Mouse (Mus musculus) forebrain, embryonic 14.5 days (tissue): ENCODE measurements at regions not wholly inside any gene's neighbourhood (a gene's known extent, or its start where the extent isn't known, plus 50 kb on each side); places are given as distances from the start of the nearest gene placed in this dataset.
A peak's percentile ranks its signal among the peaks of the same experiment; 100 is the strongest.

Source experiments
- ATAC-seq: fragments of 200-750 bp; cut with Nextera tagmentation; 2 replicates; pipeline ENCODE4 v1.8.0; 2017; ENCODE audit warnings: mild to moderate bottlenecking, moderate library complexity
- DNase-seq: peaks from one replicate; pipeline ENCODE4 v3.0.0-alpha.2; 2015; ENCODE audit warnings: low spot score
- H3K27ac ChIP-seq: fragments of 300-500 bp; sonication (generic); 2 replicates; pipeline ENCODE4 v1.5.1; 2014; ENCODE audit warnings: low read depth, mild to moderate bottlenecking, control low read depth, low read length, moderate library complexity
- H3K27me3 ChIP-seq: fragments of 300-500 bp; sonication (generic); replicated peaks from 2 replicates; pipeline ENCODE4 v1.6.1; 2014; ENCODE audit warnings: low read length, control low read depth, mixed read lengths; ENCODE audit not compliant: control insufficient read depth, insufficient read depth
- H3K36me3 ChIP-seq: fragments of 300-500 bp; sonication (generic); 2 replicates; pipeline ENCODE4 v1.6.1; 2014; ENCODE audit warnings: low read length, control low read depth; ENCODE audit not compliant: control insufficient read depth, insufficient read depth
- H3K4me1 ChIP-seq: fragments of 300-500 bp; sonication (generic); 2 replicates; pipeline ENCODE4 v1.6.1; 2014; ENCODE audit warnings: antibody characterized with exemption, low read length, control low read depth; ENCODE audit not compliant: control insufficient read depth, insufficient read depth
- H3K4me2 ChIP-seq: fragments of 300-500 bp; sonication (generic); 2 replicates; pipeline ENCODE4 v1.6.1; 2014; ENCODE audit warnings: mild to moderate bottlenecking, control low read depth, low read length
- H3K4me3 ChIP-seq: fragments of 300-500 bp; sonication (generic); 2 replicates; pipeline ENCODE4 v1.5.1; 2014; ENCODE audit warnings: low read depth, low read length, control low read depth
- H3K9ac ChIP-seq: fragments of 300-500 bp; sonication (generic); 2 replicates; pipeline ENCODE4 v1.6.1; 2014; ENCODE audit warnings: mild to moderate bottlenecking, low read length, control low read depth, moderate library complexity
- H3K9me3 ChIP-seq: fragments of 300-500 bp; sonication (generic); replicated peaks from 2 replicates; pipeline ENCODE4 v1.6.1; 2016; ENCODE audit warnings: low read length, control low read depth, mixed read lengths; ENCODE audit not compliant: control insufficient read depth
- WGBS: fragments of 180-500 bp; shearing (Covaris S2); extraction: QIAGEN DNeasy Blood & Tissue Kit; methylation state at CpG from one replicate; pipeline ENCODE4 v1.1.7; 2014; 5-methylcytosine and 5-hydroxymethylcytosine counted together

GRCm38 (mm10) chr8:10702755-10703154 is 305.5 kb downstream of the Irs2 start:
- DNase-seq: no peak
- peaks cover 17% of the 10 kb centered on the region for H3K4me1 ChIP-seq

DNA sequence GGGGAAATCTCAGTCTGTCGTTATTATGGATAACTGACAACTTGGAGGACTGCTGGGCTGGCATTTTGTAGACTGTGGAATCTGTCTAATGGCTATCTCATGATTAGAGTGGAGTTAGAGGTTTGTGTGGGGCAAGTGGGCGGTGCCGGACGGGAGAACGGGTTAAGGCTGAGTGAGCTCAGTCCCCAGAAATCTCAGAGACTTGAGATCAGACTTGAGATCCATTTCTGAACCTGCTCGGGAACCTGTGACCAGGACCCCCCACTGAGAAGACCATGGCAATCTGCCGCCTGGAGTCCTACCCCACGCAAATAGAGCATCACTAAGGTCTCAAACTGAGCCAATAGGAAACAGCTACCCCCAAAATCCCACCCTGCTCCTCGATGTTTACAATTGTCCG is 306.0 kb downstream of the Irs2 start:
- H3K9me3 ChIP-seq: no peaks in the 10 kb centered on the region
- ATAC-seq: peak; percentile 52
- H3K4me1 ChIP-seq: peaks cover 17% of the 10 kb centered on the region
- H3K4me2 ChIP-seq: peak overlapping the region; percentile 21; the same call in 1 of the 2 replicates
- no peak for DNase-seq
- H3K27me3 ChIP-seq: no peaks in the 10 kb centered on the region
- no peak overlapping the region; the same call in 1 of the 2 replicates for H3K9ac ChIP-seq
- H3K27ac ChIP-seq: peak overlapping the region; percentile 0; the same call in 1 of the 2 replicates
- no peaks in the 10 kb centered on the region for H3K36me3 ChIP-seq
- WGBS: 20% methylated on average over 10 of the region's 10 CpGs
- H3K4me3 ChIP-seq: no peak overlapping the region

More at GRCm38 (mm10) chr8:10702755-10703154, 305.5 kb downstream of the Irs2 start:
- no peak overlapping the region for H3K27ac ChIP-seq
- H3K4me2 ChIP-seq: no peak overlapping the region
- WGBS: 86% methylated on average over 7 of the region's 7 CpGs
- ATAC-seq: no peak
- no peak overlapping the region for H3K9ac ChIP-seq
- no peak overlapping the region for H3K4me3 ChIP-seq
- H3K36me3 ChIP-seq: no peaks in the 10 kb centered on the region
- H3K27me3 ChIP-seq: no peaks in the 10 kb centered on the region
- H3K9me3 ChIP-seq: no peaks in the 10 kb centered on the region

DNA sequence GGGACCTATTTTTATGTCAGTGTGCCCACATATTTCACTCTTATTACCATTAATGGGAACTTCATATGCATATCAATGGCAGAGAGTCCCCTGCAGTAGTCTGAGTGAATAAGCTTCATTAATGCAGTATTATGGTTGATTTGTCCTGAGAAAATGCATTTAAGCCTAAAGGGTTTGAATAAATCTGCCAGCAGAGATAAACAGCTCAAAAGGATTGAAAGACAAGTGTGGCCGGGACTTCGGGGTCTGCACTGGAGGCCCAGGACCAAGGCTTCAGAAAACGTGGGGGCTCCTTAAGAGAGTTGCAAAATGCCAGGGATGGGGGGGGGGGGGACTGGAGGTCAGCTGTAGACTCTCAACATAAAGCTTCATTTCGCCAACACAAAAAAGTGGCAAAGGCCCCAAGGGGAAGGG is 306.6 kb downstream of the Irs2 start:
- Histone ChIP-seq H3K4me3 (no peak overlapping the region), H3K4me2 (peak overlapping the region; percentile 21; the same call in 1 of the 2 replicates), H3K9me3 (no peaks in the 10 kb centered on the region), H3K27me3 (no peaks in the 10 kb centered on the region), H3K27ac (peak overlapping the region; percentile 0; the same call in 1 of the 2 replicates), H3K36me3 (no peaks in the 10 kb centered on the region), H3K4me1 (peaks cover 17% of the 10 kb centered on the region), H3K9ac (no peak overlapping the region)
- DNase-seq (peak; percentile 77), ATAC-seq (peak; percentile 85)
- WGBS: 8% methylated on average over 4 of the region's 4 CpGs

DNA sequence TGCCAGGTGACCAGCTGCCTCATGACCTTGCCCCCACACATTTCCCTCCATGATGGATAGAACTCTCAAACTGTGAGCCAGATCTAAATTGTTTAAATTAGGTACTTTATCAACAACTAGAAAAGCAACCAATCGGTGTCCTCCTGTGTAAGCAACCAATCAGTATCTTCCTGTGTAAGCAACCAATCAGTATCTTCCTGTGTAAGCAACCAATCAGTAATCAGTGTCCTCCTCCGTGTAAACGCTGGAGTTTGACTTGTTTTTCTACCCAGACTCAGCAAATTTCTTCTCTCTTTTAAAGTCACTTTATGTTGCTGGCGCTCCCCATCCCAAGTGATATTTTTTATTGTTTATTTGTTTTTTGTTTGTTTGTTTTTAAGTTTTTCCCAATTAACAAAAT is 307.0 kb downstream of the Irs2 start:
- Histone ChIP-seq H3K9ac (no peak overlapping the region), H3K9me3 (no peaks in the 10 kb centered on the region), H3K27ac (no peak overlapping the region), H3K4me3 (no peak overlapping the region), H3K4me1 (peaks cover 17% of the 10 kb centered on the region), H3K36me3 (no peaks in the 10 kb centered on the region), H3K27me3 (no peaks in the 10 kb centered on the region), H3K4me2 (peak overlapping the region; percentile 21; the same call in 1 of the 2 replicates)
- DNase-seq (no peak), ATAC-seq (peak; percentile 63)
- WGBS: 46% methylated on average over 4 of the region's 4 CpGs

DNA sequence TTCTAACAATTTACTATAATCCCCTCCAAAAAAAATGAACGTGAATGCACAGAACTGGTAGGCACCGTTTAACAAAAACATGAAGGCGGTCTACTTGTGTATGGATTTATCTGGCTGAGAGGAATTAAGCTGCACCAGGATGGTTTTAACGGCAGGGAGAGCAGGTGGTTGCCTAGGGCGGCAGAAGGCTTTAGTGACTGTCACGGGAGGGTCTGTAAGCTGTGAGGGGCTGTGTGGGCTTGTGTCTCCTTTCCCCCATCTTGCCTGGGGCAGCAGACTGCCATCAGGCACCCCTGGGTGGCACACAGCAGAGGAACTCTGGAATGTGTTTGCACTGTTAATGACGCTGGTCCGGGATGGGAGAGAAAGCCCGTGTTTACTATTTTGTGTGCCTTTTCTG is 308.6 kb downstream of the Irs2 start:
- Histone ChIP-seq H3K27me3 (no peaks in the 10 kb centered on the region), H3K4me2 (no peak overlapping the region), H3K27ac (no peak overlapping the region), H3K9me3 (no peaks in the 10 kb centered on the region), H3K9ac (no peak overlapping the region), H3K4me3 (no peak overlapping the region), H3K36me3 (no peaks in the 10 kb centered on the region), H3K4me1 (peaks cover 17% of the 10 kb centered on the region)
- WGBS: 34% methylated on average over 9 of the region's 9 CpGs
- no peak for DNase-seq
- ATAC-seq: no peak

DNA sequence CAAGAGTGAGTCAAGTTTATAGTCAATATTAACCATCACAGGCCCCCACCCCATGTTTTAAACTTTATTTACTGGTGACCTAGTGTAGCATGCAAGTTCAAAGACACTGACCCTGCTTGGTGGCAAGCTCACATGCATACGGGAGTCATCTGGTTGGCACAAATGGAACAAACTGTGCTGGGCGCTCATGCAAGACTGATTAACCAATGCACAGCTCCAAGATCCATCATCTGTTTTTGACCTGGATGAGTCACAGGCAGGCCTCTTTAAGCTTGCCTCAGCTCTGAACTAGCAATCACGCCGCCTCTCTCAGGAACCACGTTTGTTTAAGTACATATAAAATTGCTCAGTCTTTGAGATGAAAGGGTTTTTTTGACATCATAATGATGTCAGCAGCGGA is 313.1 kb downstream of the Irs2 start:
- Histone ChIP-seq H3K4me2 (no peak overlapping the region), H3K9me3 (no peaks in the 10 kb centered on the region), H3K27me3 (no peaks in the 10 kb centered on the region), H3K9ac (no peak overlapping the region), H3K27ac (no peak overlapping the region), H3K36me3 (no peaks in the 10 kb centered on the region), H3K4me3 (no peak overlapping the region), H3K4me1 (0 out of 2 replicates have a peak, but pooled peaks cover 2% of the 10 kb centered on the region)
- ATAC-seq (no peak), DNase-seq (no peak)
- 87% methylated on average over 6 of the region's 6 CpGs for WGBS

DNA sequence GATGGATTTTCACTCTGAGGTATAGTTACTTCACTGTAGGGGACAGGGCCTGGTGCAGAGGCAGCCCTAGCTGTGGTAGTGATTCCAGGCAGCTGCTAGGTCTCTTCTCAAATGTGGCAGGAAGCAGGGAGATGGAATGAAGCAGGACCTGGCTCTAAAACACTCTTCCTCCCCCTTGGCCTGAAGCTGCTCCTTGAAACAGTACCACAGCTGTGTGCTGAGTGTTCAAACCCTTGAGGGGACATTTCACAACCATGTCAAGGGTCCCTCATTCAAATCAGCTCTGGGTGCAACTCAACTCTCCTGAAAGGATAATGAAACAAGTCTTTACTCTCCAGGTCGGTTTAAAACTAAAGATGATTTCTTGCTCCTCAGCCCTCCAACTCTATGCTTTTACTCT is 317.6 kb downstream of the Irs2 start:
- no peak overlapping the region for H3K27ac ChIP-seq
- 79% methylated on average over 1 of the region's 1 CpGs for WGBS
- H3K27me3 ChIP-seq: no peaks in the 10 kb centered on the region
- H3K4me1 ChIP-seq: peaks cover 5% of the 10 kb centered on the region
- H3K9ac ChIP-seq: no peak overlapping the region
- H3K4me2 ChIP-seq: no peak overlapping the region
- no peak for DNase-seq
- no peaks in the 10 kb centered on the region for H3K36me3 ChIP-seq
- no peaks in the 10 kb centered on the region for H3K9me3 ChIP-seq
- no peak overlapping the region for H3K4me3 ChIP-seq
- no peak for ATAC-seq

- ATAC-seq (no peak), DNase-seq (no peak)
- H3K27ac ChIP-seq: no peak overlapping the region
- H3K36me3 ChIP-seq: no peaks in the 10 kb centered on the region
- WGBS: 86% methylated on average over 12 of the region's 12 CpGs
- no peak overlapping the region for H3K4me2 ChIP-seq
- no peaks in the 10 kb centered on the region for H3K9me3 ChIP-seq
- no peak overlapping the region for H3K4me3 ChIP-seq
- H3K9ac ChIP-seq: no peak overlapping the region
- H3K27me3 ChIP-seq: no peaks in the 10 kb centered on the region
- H3K4me1 ChIP-seq: peaks cover 5% of the 10 kb centered on the region
Observed at GRCm38 (mm10) chr8:10689881-10690280, 318.4 kb downstream of the Irs2 start.

- Histone ChIP-seq H3K9ac (no peak overlapping the region), H3K27ac (no peak overlapping the region), H3K4me2 (no peak overlapping the region), H3K9me3 (no peaks in the 10 kb centered on the region), H3K4me1 (peaks cover 5% of the 10 kb centered on the region), H3K27me3 (no peaks in the 10 kb centered on the region), H3K36me3 (no peaks in the 10 kb centered on the region), H3K4me3 (no peak overlapping the region)
- ATAC-seq: peak; percentile 54
- peak; percentile 58 for DNase-seq
- 13% methylated on average over 9 of the region's 9 CpGs for WGBS
Observed at GRCm38 (mm10) chr8:10687867-10688561, 320.2 kb downstream of the Irs2 start.
